Mouse (Mus musculus) kidney, adult 2 months (tissue): Measurements from ENCODE around the gene Olfml2b. TPM values are rescaled to one million over a fixed set of nuclear protein-coding genes. Genes with fewer than 3 reads are reported as not detected.

Source experiments
- DNase-seq: peaks from one replicate; pipeline ENCODE4 v3.0.0; 2021
- H3K27ac ChIP-seq: fragments of 200-500 bp; 2 replicates; pipeline ENCODE4 v1.5.1; 2012; ENCODE audit warnings: low read depth, low read length, control low read depth, inconsistent platforms; ENCODE audit not compliant: insufficient read depth
- H3K27me3 ChIP-seq: fragments of 200-500 bp; replicated peaks from 2 replicates; pipeline ENCODE4 v1.6.1; 2012; ENCODE audit warnings: mild to moderate bottlenecking, moderate library complexity, low read length, inconsistent platforms; ENCODE audit not compliant: control insufficient read depth, insufficient read depth
- H3K36me3 ChIP-seq: fragments of 200-500 bp; 2 replicates; pipeline ENCODE4 v1.6.1; 2012; ENCODE audit warnings: mild to moderate bottlenecking, moderate library complexity, low read length, inconsistent platforms; ENCODE audit not compliant: control insufficient read depth, insufficient read depth
- H3K4me1 ChIP-seq: fragments of 200-500 bp; 2 replicates; pipeline ENCODE4 v1.6.1; 2011; ENCODE audit warnings: low read length; ENCODE audit not compliant: control insufficient read depth, insufficient read depth
- H3K4me3 ChIP-seq: fragments of 200-500 bp; 2 replicates; pipeline ENCODE4 v1.5.1; 2011; ENCODE audit warnings: mild to moderate bottlenecking, low read depth, low read length, control low read depth; ENCODE audit not compliant: insufficient read depth
- CTCF ChIP-seq: fragments of 200-500 bp; conservative IDR thresholded peaks from 2 replicates; pipeline ENCODE4 v1.5.1; 2011; ENCODE audit warnings: low read depth, mild to moderate bottlenecking, control low read depth, low read length, moderate library complexity, mixed read lengths; ENCODE audit not compliant: insufficient read depth, insufficient read length
- POLR2A ChIP-seq: fragments of 200-500 bp; IDR thresholded peaks from one replicate; pipeline ENCODE4 v1.6.1; 2011; ENCODE audit warnings: low read depth, low read length, control low read depth
- WGBS: fragments of 180-500 bp; shearing (Covaris S2); methylation state at CpG from one replicate; pipeline ENCODE4 v1.1.7; 2018; 5-methylcytosine and 5-hydroxymethylcytosine counted together
- polyA plus RNA-seq: library from polyadenylated mRNA; depleted of rRNA; stranded (reverse); fragments of >200 nt; gene quantifications from 2 replicates; pipeline ENCODE4 v1.2.3, GENCODE M21; 2012

The Olfml2b gene
- polyA plus RNA-seq, 1 experiment, result 4.2 TPM

- Histone ChIP-seq H3K27ac (no peak overlapping the region), H3K4me3 (no peak overlapping the region), H3K4me1 (no peaks in the 10 kb centered on the region), H3K27me3 (no peaks in the 10 kb centered on the region), H3K36me3 (no peaks in the 10 kb centered on the region)
- WGBS, result 94% methylated on average over 5 of the region's 5 CpGs
- no peak for DNase-seq
- TF ChIP-seq CTCF (no peak), POLR2A (no peak)
Measured at GRCm38 (mm10) chr1:170631571-170631970, 12.8 kb upstream of the Olfml2b start.

- WGBS, result 8% methylated on average over 3 of the region's 3 CpGs
- DNase-seq, result peak; percentile 88
- Histone ChIP-seq H3K4me3 (no peak overlapping the region), H3K4me1 (no peaks in the 10 kb centered on the region), H3K27ac (no peak overlapping the region), H3K36me3 (no peaks in the 10 kb centered on the region), H3K27me3 (no peaks in the 10 kb centered on the region)
- peak; percentile 99 for TF ChIP-seq CTCF
- no peak for TF ChIP-seq POLR2A
Measured at GRCm38 (mm10) chr1:170632385-170632784, 11.9 kb upstream of the Olfml2b start.

GRCm38 (mm10) chr1:170632856-170633255 is 11.5 kb upstream of the Olfml2b start:
- Histone ChIP-seq H3K36me3 (no peaks in the 10 kb centered on the region), H3K27me3 (no peaks in the 10 kb centered on the region), H3K4me1 (no peaks in the 10 kb centered on the region), H3K27ac (no peak overlapping the region), H3K4me3 (no peak overlapping the region)
- DNase-seq, result no peak
- WGBS, result 84% methylated on average over 4 of the region's 4 CpGs
- TF ChIP-seq CTCF (no peak), POLR2A (no peak)

- WGBS, result 81% methylated on average over 7 of the region's 7 CpGs
- TF ChIP-seq CTCF (no peak), POLR2A (no peak)
- Histone ChIP-seq H3K4me3 (no peak overlapping the region), H3K36me3 (no peaks in the 10 kb centered on the region), H3K27me3 (no peaks in the 10 kb centered on the region), H3K4me1 (no peaks in the 10 kb centered on the region), H3K27ac (no peak overlapping the region)
- DNase-seq, result no peak
Measured at GRCm38 (mm10) chr1:170638941-170639340, 5.4 kb upstream of the Olfml2b start.

- Histone ChIP-seq H3K27ac (no peak overlapping the region), H3K4me3 (no peak overlapping the region), H3K36me3 (no peaks in the 10 kb centered on the region), H3K27me3 (no peaks in the 10 kb centered on the region), H3K4me1 (no peaks in the 10 kb centered on the region)
- 53% methylated on average over 15 of the region's 15 CpGs for WGBS
- TF ChIP-seq CTCF, result no peak
- TF ChIP-seq POLR2A, result no peak
- no peak for DNase-seq
Measured at GRCm38 (mm10) chr1:170645896-170646605, 1.7 kb downstream of the Olfml2b start.

GRCm38 (mm10) chr1:170646606-170647287 is 2.4 kb downstream of the Olfml2b start:
- WGBS, result 61% methylated on average over 9 of the region's 9 CpGs
- Histone ChIP-seq H3K27me3 (no peaks in the 10 kb centered on the region), H3K36me3 (no peaks in the 10 kb centered on the region), H3K4me3 (no peak overlapping the region), H3K27ac (no peak overlapping the region), H3K4me1 (no peaks in the 10 kb centered on the region)
- no peak for TF ChIP-seq POLR2A
- no peak for TF ChIP-seq CTCF
- DNase-seq, result no peak

GRCm38 (mm10) chr1:170647381-170647780 is 3.0 kb downstream of the Olfml2b start:
- Histone ChIP-seq H3K27me3 (no peaks in the 10 kb centered on the region), H3K36me3 (no peaks in the 10 kb centered on the region), H3K4me3 (no peak overlapping the region), H3K4me1 (no peaks in the 10 kb centered on the region), H3K27ac (no peak overlapping the region)
- no peak for TF ChIP-seq CTCF
- TF ChIP-seq POLR2A, result no peak
- no peak for DNase-seq
- 78% methylated on average over 7 of the region's 7 CpGs for WGBS
